Mouse (Mus musculus): ENCODE data around the gene Cdk19. TPM values are rescaled to one million over a fixed set of nuclear protein-coding genes. Genes with fewer than 3 reads are reported as not detected.

Gene Cdk19
- polyA plus RNA-seq, 1 experiment from 2014 or later = 11.1 TPM

DNA sequence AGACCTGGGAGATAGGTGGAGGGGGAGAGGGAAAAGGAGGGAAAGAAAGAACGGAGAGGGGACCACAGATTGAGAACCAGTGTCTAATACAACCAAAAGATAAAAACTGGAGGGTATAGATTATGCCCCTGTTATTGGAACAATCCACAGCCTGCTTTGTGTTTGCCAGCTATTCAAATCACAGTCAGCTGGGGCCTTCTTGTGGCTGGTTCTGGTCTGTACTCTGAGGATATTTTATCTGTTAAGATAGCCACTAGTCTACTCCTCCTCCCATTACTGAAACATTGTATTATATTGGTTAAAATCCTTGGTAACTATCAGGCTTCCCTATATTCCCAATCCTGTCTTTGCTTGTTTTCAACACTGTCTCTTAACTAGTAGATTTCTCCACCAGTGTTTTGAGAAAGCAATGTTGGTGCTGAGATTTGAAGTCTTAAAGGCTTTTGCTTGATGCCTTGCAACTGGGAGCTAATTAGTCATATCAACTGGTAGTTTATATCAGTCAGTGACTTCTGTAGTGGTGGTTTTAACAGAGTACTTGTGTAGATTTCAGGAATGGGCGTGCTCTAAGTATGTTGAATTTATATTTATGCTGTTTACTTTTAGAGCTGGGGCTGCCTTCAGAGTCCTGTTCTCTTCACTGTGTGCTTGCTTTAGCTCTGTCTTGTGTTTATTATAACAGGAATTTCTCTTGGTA lies 54.2 kb downstream of the Cdk19 start:
- 65% methylated on average over 2 of the region's 2 CpGs for WGBS
- ATAC-seq (ENCODE audit: insufficient number of reproducible peaks, insufficient read depth, low FRiP score, low read depth) = no peak

GRCm38 (mm10) chr10:40398842-40399241 lies 59.5 kb downstream of the Cdk19 start:
- H3K9ac ChIP-seq (replicated peaks; ENCODE audit: low read depth, low read length) = no peak overlapping the region
- no peaks in the 10 kb centered on the region for H3K36me3 ChIP-seq (ENCODE audit: control insufficient read depth, insufficient read depth, low read length)
- H3K4me2 ChIP-seq (replicated peaks; ENCODE audit: low read depth, low read length) = no peak overlapping the region
- no peak overlapping the region for H3K4me3 ChIP-seq (ENCODE audit: low read depth, low read length)
- peaks cover 6% of the 10 kb centered on the region; the same call in 1 of the 2 replicates for H3K4me1 ChIP-seq (ENCODE audit: control insufficient read depth, insufficient read depth, low read length)
- H3K27ac ChIP-seq (ENCODE audit: low read length) = no peak overlapping the region
- no peak for ATAC-seq (ENCODE audit: insufficient number of reproducible peaks, insufficient read depth, low FRiP score, low read depth)
- 53% methylated on average over 3 of the region's 3 CpGs for WGBS
- no peaks in the 10 kb centered on the region for H3K9me3 ChIP-seq (ENCODE audit: control insufficient read depth, low read depth, low read length)
- H3K27me3 ChIP-seq (ENCODE audit: control insufficient read depth, insufficient read depth, low read length) = no peaks in the 10 kb centered on the region

More for the DNA sequence above, 54.2 kb downstream of the Cdk19 start:
- Histone ChIP-seq H3K4me3 (ENCODE audit: low read depth, low read length) (no peak overlapping the region), H3K36me3 (ENCODE audit: control insufficient read depth, insufficient read depth, low read length) (no peaks in the 10 kb centered on the region), H3K27me3 (ENCODE audit: control insufficient read depth, insufficient read depth, low read length) (no peaks in the 10 kb centered on the region), H3K4me1 (ENCODE audit: control insufficient read depth, insufficient read depth, low read length) (peaks cover 4% of the 10 kb centered on the region; the same call in 1 of the 2 replicates), H3K27ac (ENCODE audit: low read length) (no peak overlapping the region), H3K9me3 (ENCODE audit: control insufficient read depth, low read depth, low read length) (no peaks in the 10 kb centered on the region), H3K9ac (replicated peaks; ENCODE audit: low read depth, low read length) (no peak overlapping the region), H3K4me2 (replicated peaks; ENCODE audit: low read depth, low read length) (no peak overlapping the region)

GRCm38 (mm10) chr10:40399328-40399727 lies 60.0 kb downstream of the Cdk19 start:
- peaks cover 6% of the 10 kb centered on the region; the same call in 1 of the 2 replicates for H3K4me1 ChIP-seq (ENCODE audit: control insufficient read depth, insufficient read depth, low read length)
- no peak overlapping the region for H3K9ac ChIP-seq (replicated peaks; ENCODE audit: low read depth, low read length)
- H3K27me3 ChIP-seq (ENCODE audit: control insufficient read depth, insufficient read depth, low read length) = no peaks in the 10 kb centered on the region
- WGBS = 79% methylated on average over 2 of the region's 2 CpGs
- no peak overlapping the region for H3K27ac ChIP-seq (ENCODE audit: low read length)
- H3K36me3 ChIP-seq (ENCODE audit: control insufficient read depth, insufficient read depth, low read length) = no peaks in the 10 kb centered on the region
- H3K9me3 ChIP-seq (ENCODE audit: control insufficient read depth, low read depth, low read length) = no peaks in the 10 kb centered on the region
- H3K4me2 ChIP-seq (replicated peaks; ENCODE audit: low read depth, low read length) = no peak overlapping the region
- no peak overlapping the region for H3K4me3 ChIP-seq (ENCODE audit: low read depth, low read length)
- no peak for ATAC-seq (ENCODE audit: insufficient number of reproducible peaks, insufficient read depth, low FRiP score, low read depth)

- 89% methylated on average over 4 of the region's 4 CpGs for WGBS
- Histone ChIP-seq H3K4me1 (ENCODE audit: control insufficient read depth, insufficient read depth, low read length) (peaks cover 6% of the 10 kb centered on the region; the same call in 1 of the 2 replicates), H3K36me3 (ENCODE audit: control insufficient read depth, insufficient read depth, low read length) (no peaks in the 10 kb centered on the region), H3K27me3 (ENCODE audit: control insufficient read depth, insufficient read depth, low read length) (no peaks in the 10 kb centered on the region), H3K4me2 (replicated peaks; ENCODE audit: low read depth, low read length) (no peak overlapping the region), H3K4me3 (ENCODE audit: low read depth, low read length) (no peak overlapping the region), H3K9me3 (ENCODE audit: control insufficient read depth, low read depth, low read length) (no peaks in the 10 kb centered on the region), H3K27ac (ENCODE audit: low read length) (no peak overlapping the region), H3K9ac (replicated peaks; ENCODE audit: low read depth, low read length) (no peak overlapping the region)
- ATAC-seq (ENCODE audit: insufficient number of reproducible peaks, insufficient read depth, low FRiP score, low read depth) = no peak
Observed at GRCm38 (mm10) chr10:40400293-40400692, 60.9 kb downstream of the Cdk19 start.

DNA sequence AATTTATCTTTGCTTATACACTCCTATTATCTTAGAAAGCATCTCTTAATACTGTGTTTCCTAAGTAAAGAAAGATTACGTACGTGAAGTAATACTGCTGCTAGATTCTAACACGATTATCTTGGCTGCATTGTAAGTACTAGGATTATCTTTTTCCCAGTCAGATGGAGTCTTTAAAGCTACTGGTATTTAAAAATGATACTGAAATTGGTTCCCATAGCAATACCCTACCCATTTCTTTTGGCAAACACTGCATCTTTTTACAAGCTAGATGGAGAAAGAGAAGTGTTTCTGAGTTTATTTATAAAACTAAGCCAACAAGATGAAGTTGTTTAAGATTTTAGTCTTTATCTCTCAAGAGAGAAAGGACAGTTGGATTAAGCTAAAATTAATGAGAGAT lies 67.3 kb downstream of the Cdk19 start:
- no peak for ATAC-seq (ENCODE audit: insufficient number of reproducible peaks, insufficient read depth, low FRiP score, low read depth)
- H3K27me3 ChIP-seq (ENCODE audit: control insufficient read depth, insufficient read depth, low read length) = no peaks in the 10 kb centered on the region
- no peaks in the 10 kb centered on the region for H3K4me1 ChIP-seq (ENCODE audit: control insufficient read depth, insufficient read depth, low read length)
- no peak overlapping the region for H3K4me3 ChIP-seq (ENCODE audit: low read depth, low read length)
- no peak overlapping the region for H3K27ac ChIP-seq (ENCODE audit: low read length)
- no peak overlapping the region for H3K4me2 ChIP-seq (replicated peaks; ENCODE audit: low read depth, low read length)
- no peaks in the 10 kb centered on the region for H3K9me3 ChIP-seq (ENCODE audit: control insufficient read depth, low read depth, low read length)
- no peaks in the 10 kb centered on the region for H3K36me3 ChIP-seq (ENCODE audit: control insufficient read depth, insufficient read depth, low read length)
- WGBS = 55% methylated on average over 3 of the region's 3 CpGs
- H3K9ac ChIP-seq (replicated peaks; ENCODE audit: low read depth, low read length) = no peak overlapping the region

- Histone ChIP-seq H3K9ac (replicated peaks; ENCODE audit: low read depth, low read length) (no peak overlapping the region), H3K4me2 (replicated peaks; ENCODE audit: low read depth, low read length) (no peak overlapping the region), H3K27me3 (ENCODE audit: control insufficient read depth, insufficient read depth, low read length) (no peaks in the 10 kb centered on the region), H3K4me3 (ENCODE audit: low read depth, low read length) (no peak overlapping the region), H3K9me3 (ENCODE audit: control insufficient read depth, low read depth, low read length) (no peaks in the 10 kb centered on the region), H3K27ac (ENCODE audit: low read length) (no peak overlapping the region), H3K36me3 (ENCODE audit: control insufficient read depth, insufficient read depth, low read length) (no peaks in the 10 kb centered on the region), H3K4me1 (ENCODE audit: control insufficient read depth, insufficient read depth, low read length) (no peaks in the 10 kb centered on the region)
- 82% methylated on average over 2 of the region's 2 CpGs for WGBS
- no peak for ATAC-seq (ENCODE audit: insufficient number of reproducible peaks, insufficient read depth, low FRiP score, low read depth)
Observed at GRCm38 (mm10) chr10:40409336-40409735, 70.0 kb downstream of the Cdk19 start.

GRCm38 (mm10) chr10:40411370-40411769 lies 72.0 kb downstream of the Cdk19 start:
- Histone ChIP-seq H3K27ac (ENCODE audit: low read length) (no peak overlapping the region), H3K4me3 (ENCODE audit: low read depth, low read length) (no peak overlapping the region), H3K4me1 (ENCODE audit: control insufficient read depth, insufficient read depth, low read length) (no peaks in the 10 kb centered on the region), H3K9me3 (ENCODE audit: control insufficient read depth, low read depth, low read length) (no peaks in the 10 kb centered on the region), H3K27me3 (ENCODE audit: control insufficient read depth, insufficient read depth, low read length) (no peaks in the 10 kb centered on the region), H3K36me3 (ENCODE audit: control insufficient read depth, insufficient read depth, low read length) (no peaks in the 10 kb centered on the region), H3K4me2 (replicated peaks; ENCODE audit: low read depth, low read length) (no peak overlapping the region), H3K9ac (replicated peaks; ENCODE audit: low read depth, low read length) (no peak overlapping the region)
- 92% methylated on average over 2 of the region's 2 CpGs for WGBS
- no peak for ATAC-seq (ENCODE audit: insufficient number of reproducible peaks, insufficient read depth, low FRiP score, low read depth)

GRCm38 (mm10) chr10:40416944-40417343 lies 77.6 kb downstream of the Cdk19 start:
- Histone ChIP-seq H3K27me3 (ENCODE audit: control insufficient read depth, insufficient read depth, low read length) (no peaks in the 10 kb centered on the region), H3K4me1 (ENCODE audit: control insufficient read depth, insufficient read depth, low read length) (peaks cover 7% of the 10 kb centered on the region; the same call in 1 of the 2 replicates), H3K4me3 (ENCODE audit: low read depth, low read length) (no peak overlapping the region), H3K4me2 (replicated peaks; ENCODE audit: low read depth, low read length) (no peak overlapping the region), H3K9me3 (ENCODE audit: control insufficient read depth, low read depth, low read length) (no peaks in the 10 kb centered on the region), H3K9ac (replicated peaks; ENCODE audit: low read depth, low read length) (no peak overlapping the region), H3K27ac (ENCODE audit: low read length) (no peak overlapping the region), H3K36me3 (ENCODE audit: control insufficient read depth, insufficient read depth, low read length) (no peaks in the 10 kb centered on the region)
- ATAC-seq (ENCODE audit: insufficient number of reproducible peaks, insufficient read depth, low FRiP score, low read depth) = no peak
- WGBS = 50% methylated on average over 7 of the region's 7 CpGs

DNA sequence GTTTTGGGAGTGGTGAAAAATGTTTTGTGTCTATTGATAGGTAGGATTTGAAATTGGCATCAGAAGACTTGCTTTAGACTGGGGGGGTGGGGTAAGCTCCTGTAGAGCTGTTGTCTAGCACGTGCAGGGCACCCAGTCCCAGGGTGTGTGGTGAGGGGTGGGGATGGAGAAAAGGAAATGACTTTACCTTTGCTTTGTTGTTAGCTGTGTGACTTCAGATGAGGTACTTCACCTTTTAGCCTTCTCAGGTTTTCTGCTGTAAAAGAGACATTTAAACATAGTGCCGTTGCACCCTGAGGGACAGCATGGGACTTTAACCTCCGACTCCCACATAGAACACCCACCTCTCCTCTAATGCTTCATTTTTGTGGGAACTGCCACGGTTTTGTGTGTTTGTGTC lies 80.5 kb downstream of the Cdk19 start:
- H3K27me3 ChIP-seq (ENCODE audit: control insufficient read depth, insufficient read depth, low read length) = no peaks in the 10 kb centered on the region
- H3K9me3 ChIP-seq (ENCODE audit: control insufficient read depth, low read depth, low read length) = no peaks in the 10 kb centered on the region
- no peak overlapping the region for H3K4me3 ChIP-seq (ENCODE audit: low read depth, low read length)
- H3K27ac ChIP-seq (ENCODE audit: low read length) = no peak overlapping the region
- H3K4me1 ChIP-seq (ENCODE audit: control insufficient read depth, insufficient read depth, low read length) = peaks cover 7% of the 10 kb centered on the region; the same call in 1 of the 2 replicates
- ATAC-seq (ENCODE audit: insufficient number of reproducible peaks, insufficient read depth, low FRiP score, low read depth) = no peak
- no peaks in the 10 kb centered on the region for H3K36me3 ChIP-seq (ENCODE audit: control insufficient read depth, insufficient read depth, low read length)
- no peak overlapping the region for H3K4me2 ChIP-seq (replicated peaks; ENCODE audit: low read depth, low read length)
- H3K9ac ChIP-seq (replicated peaks; ENCODE audit: low read depth, low read length) = no peak overlapping the region
- 67% methylated on average over 4 of the region's 4 CpGs for WGBS

Data from stomach, embryonic 14.5 days (tissue).